Mouse (Mus musculus) intestine, embryonic 16.5 days (tissue): ENCODE measurements around the gene Bivm. TPM values are rescaled to one million over a fixed set of nuclear protein-coding genes. Genes with fewer than 3 reads are reported as not detected.

ENCODE experiments used
- ATAC-seq: fragments of 200-750 bp; cut with Nextera tagmentation; 2 replicates; pipeline ENCODE4 v1.8.0; 2017; ENCODE audit warnings: moderate TSS enrichment, moderate library complexity
- H3K27ac ChIP-seq: fragments of 300-500 bp; sonication (generic); 2 replicates; pipeline ENCODE4 v1.5.1; 2014; ENCODE audit warnings: mild to moderate bottlenecking, low read length
- H3K27me3 ChIP-seq: fragments of 300-500 bp; sonication (generic); replicated peaks from 2 replicates; pipeline ENCODE4 v1.6.1; 2014; ENCODE audit warnings: low read length, control low read depth, mixed read lengths; ENCODE audit not compliant: control insufficient read depth, insufficient read depth
- H3K36me3 ChIP-seq: fragments of 300-500 bp; sonication (generic); 2 replicates; pipeline ENCODE4 v1.6.1; 2014; ENCODE audit warnings: low read length, control low read depth; ENCODE audit not compliant: control insufficient read depth, insufficient read depth
- H3K4me1 ChIP-seq: fragments of 300-500 bp; sonication (generic); 2 replicates; pipeline ENCODE4 v1.6.1; 2014; ENCODE audit warnings: low read length, control low read depth, mixed read lengths; ENCODE audit not compliant: control insufficient read depth, insufficient read depth
- H3K4me2 ChIP-seq: fragments of 300-500 bp; sonication (generic); 2 replicates; pipeline ENCODE4 v1.6.1; 2014; ENCODE audit warnings: low read depth, low read length, control low read depth
- H3K4me3 ChIP-seq: fragments of 300-500 bp; sonication (generic); 2 replicates; pipeline ENCODE4 v1.5.1; 2014; ENCODE audit warnings: mild to moderate bottlenecking, low read length
- H3K9ac ChIP-seq: fragments of 300-500 bp; sonication (generic); 2 replicates; pipeline ENCODE4 v1.6.1; 2014; ENCODE audit warnings: low read depth, low read length
- H3K9me3 ChIP-seq: fragments of 300-500 bp; sonication (generic); 2 replicates; pipeline ENCODE4 v1.6.1; 2016; ENCODE audit warnings: low read length, control low read depth; ENCODE audit not compliant: control insufficient read depth
- WGBS: fragments of 180-500 bp; shearing (Covaris S2); extraction: QIAGEN DNeasy Blood & Tissue Kit; methylation state at CpG from one replicate; pipeline ENCODE4 v1.1.7; 2014; 5-methylcytosine and 5-hydroxymethylcytosine counted together
- polyA plus RNA-seq: library from polyadenylated mRNA; unstranded; fragments of >200 nt; fragmentation: Nextera tagmentation; extraction: Ambion mirVana; gene quantifications from 2 replicates; pipeline ENCODE4 v1.2.1, GENCODE M21; 2015

Bivm gene
- polyA plus RNA-seq, 1 experiment from 2014 or later = 15.2 TPM

DNA sequence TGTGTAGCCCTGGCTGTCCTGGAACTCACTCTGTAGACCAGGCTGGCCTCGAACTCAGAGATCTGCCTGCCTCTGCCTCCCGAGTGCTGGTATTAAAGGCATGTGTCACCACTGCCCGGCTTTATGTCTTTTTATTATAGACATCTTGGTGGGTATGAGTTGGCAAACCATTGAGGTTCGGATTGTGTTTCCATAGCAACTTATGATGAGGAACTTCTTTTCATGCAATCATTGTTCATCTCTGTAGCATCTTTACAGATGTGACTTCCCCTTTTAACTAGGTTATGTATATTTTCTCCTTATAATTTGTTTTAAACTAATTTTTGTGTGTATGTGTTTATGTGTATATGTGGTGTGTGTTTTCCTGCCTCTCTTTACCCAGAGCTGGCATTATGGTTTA, 6.8 kb downstream of the Bivm start:
- Histone ChIP-seq H3K36me3 (0 out of 2 replicates have a peak, but pooled peaks cover 2% of the 10 kb centered on the region), H3K4me1 (peaks cover 2% of the 10 kb centered on the region; the same call in 1 of the 2 replicates), H3K9ac (no peak overlapping the region), H3K27me3 (no peaks in the 10 kb centered on the region), H3K9me3 (no peaks in the 10 kb centered on the region), H3K4me3 (no peak overlapping the region), H3K27ac (no peak overlapping the region), H3K4me2 (no peak overlapping the region)
- ATAC-seq = no peak
- WGBS = 91% methylated on average over 4 of the region's 4 CpGs

DNA sequence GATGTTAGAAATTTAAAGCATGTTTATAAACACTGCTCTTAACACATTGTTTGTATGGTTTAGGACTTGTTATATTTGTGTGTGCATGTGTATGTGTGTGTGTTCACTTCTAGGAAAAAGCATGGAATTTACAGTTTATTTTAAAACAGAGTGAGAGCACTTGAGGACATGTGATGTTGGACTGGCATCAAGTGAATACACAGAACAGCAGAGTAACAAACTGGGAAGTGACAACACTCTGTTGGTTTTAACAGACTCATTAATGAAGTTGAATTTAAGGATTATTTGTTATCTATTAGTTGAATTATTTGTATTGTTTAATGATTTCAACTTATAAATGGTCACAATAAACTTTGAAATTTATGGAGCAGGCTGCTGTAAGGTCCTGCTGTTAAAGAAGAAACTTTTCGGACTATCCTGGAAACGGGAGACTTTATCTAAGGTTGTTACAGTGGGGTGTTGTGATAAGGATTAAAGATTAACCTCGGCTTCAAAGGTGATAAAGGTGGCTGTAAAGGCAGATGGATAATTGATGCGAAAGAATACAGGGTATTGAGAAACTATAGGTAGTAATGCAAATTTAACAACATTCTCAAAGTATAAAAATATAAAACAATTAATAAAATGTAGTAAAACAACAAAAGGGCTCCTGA, 11.3 kb downstream of the Bivm start:
- H3K4me3 ChIP-seq = no peak overlapping the region
- H3K4me1 ChIP-seq = no peaks in the 10 kb centered on the region
- 0 out of 2 replicates have a peak, but pooled peaks cover 2% of the 10 kb centered on the region for H3K36me3 ChIP-seq
- 65% methylated on average over 4 of the region's 4 CpGs for WGBS
- ATAC-seq = peak; percentile 85
- H3K27ac ChIP-seq = no peak overlapping the region
- no peaks in the 10 kb centered on the region for H3K9me3 ChIP-seq
- H3K9ac ChIP-seq = no peak overlapping the region
- H3K4me2 ChIP-seq = no peak overlapping the region
- H3K27me3 ChIP-seq = no peaks in the 10 kb centered on the region

DNA sequence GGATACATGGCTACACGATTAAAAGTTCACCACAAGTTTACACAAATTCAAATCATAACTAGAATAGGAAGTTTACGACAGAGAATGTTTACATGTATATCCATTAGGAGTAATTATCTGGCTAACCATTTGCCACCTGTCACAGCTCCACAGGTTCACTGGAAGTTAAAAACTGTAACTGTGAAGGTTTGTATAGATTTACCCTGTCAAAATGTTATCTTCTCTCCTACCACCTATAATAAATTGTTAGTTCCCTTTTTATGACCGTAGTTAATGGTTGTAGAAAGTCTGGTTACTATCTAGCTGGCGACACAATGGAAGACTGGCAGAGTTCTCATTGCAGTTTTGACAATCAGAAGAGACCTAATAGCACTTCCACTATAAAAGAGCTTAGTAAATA, 21.5 kb downstream of the Bivm start:
- no peak overlapping the region for H3K9ac ChIP-seq
- no peaks in the 10 kb centered on the region for H3K9me3 ChIP-seq
- no peaks in the 10 kb centered on the region for H3K27me3 ChIP-seq
- H3K4me3 ChIP-seq = no peak overlapping the region
- peaks cover 15% of the 10 kb centered on the region; the same call in 1 of the 2 replicates for H3K36me3 ChIP-seq
- 21% methylated on average over 4 of the region's 4 CpGs for WGBS
- no peak overlapping the region for H3K4me2 ChIP-seq
- H3K27ac ChIP-seq = no peak overlapping the region
- no peak for ATAC-seq
- no peaks in the 10 kb centered on the region for H3K4me1 ChIP-seq

DNA sequence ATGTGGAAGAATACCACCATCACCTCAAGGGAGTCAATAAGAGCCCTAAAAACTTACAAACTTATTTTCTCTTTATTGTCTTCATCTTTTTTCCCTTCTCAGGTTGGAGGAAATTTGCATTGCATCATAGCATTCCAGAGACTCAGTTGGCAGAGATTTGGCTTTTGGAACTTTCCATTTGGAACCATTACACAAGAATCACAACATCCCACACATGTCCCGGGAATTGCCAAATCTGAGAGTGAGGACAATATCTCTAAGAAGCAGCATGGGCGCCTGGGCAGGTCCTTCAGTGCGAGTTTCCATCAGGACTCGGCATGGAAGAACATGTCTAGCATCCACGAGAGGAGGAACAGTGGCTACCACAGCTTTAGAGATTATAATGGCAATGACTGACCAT, 24.0 kb downstream of the Bivm start:
- H3K4me1 ChIP-seq = peaks cover 4% of the 10 kb centered on the region; the same call in 1 of the 2 replicates
- WGBS = 89% methylated on average over 5 of the region's 5 CpGs
- peaks cover 11% of the 10 kb centered on the region; the same call in 1 of the 2 replicates for H3K36me3 ChIP-seq
- ATAC-seq = no peak
- no peaks in the 10 kb centered on the region for H3K9me3 ChIP-seq
- no peaks in the 10 kb centered on the region for H3K27me3 ChIP-seq
- H3K4me3 ChIP-seq = no peak overlapping the region
- H3K27ac ChIP-seq = no peak overlapping the region
- no peak overlapping the region for H3K9ac ChIP-seq
- H3K4me2 ChIP-seq = no peak overlapping the region

DNA sequence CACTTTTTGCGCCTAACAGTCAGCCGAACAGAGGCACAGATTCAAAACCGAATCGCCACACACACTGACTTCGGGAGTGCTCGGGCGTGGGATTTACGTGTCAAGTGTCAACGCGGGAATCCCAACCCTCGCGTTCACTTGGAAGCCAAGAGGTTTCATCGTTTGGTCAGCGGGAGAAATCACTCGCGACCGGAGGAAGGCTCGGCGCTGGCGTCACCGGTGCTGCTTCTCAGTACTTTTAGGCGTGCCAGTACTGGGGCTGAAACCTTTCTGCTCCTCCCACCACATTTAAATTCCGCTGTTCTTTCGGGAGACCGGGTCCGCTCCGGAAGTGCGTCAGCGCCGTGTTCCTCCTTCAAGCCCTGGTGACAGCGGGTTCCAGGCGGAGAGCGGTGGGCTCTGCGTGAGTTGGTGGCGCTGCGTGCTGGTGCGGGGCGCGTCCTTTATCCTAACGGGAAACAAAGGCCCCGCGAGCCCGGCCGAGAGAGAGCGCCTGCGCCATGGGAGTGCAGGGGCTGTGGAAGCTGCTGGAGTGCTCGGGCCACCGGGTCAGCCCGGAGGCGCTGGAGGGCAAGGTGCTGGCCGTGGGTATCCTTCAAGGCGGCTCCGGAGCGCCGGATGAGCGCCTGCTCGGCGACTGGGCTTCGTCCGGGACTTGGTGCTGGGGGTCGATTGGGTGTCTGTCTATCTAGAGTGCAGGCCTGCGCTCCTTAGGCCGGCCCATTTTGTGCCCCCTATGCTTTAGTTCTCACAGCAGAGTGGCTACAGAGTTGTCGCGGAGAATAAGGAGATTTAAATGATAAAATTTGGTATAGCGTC, 29.0 kb downstream of the Bivm start, which contains the start of gene Ercc5:
Ercc5 (plus strand) TSS at position 182 of the 819 bp plus-strand sequence.
- Histone ChIP-seq H3K36me3 (0 out of 2 replicates have a peak, but pooled peaks cover 2% of the 10 kb centered on the region), H3K9ac (peak within 1 kb of the TSS; percentile 81), H3K4me1 (peaks cover 8% of the 10 kb centered on the region), H3K27me3 (no peaks in the 10 kb centered on the region), H3K4me3 (peak within 1 kb of the TSS; percentile 88), H3K9me3 (no peaks in the 10 kb centered on the region), H3K27ac (peak within 1 kb of the TSS; percentile 85), H3K4me2 (peak within 1 kb of the TSS; percentile 54)
- ATAC-seq = peak; percentile 99
- under 1% methylated on average over 66 of the region's 66 CpGs for WGBS

DNA sequence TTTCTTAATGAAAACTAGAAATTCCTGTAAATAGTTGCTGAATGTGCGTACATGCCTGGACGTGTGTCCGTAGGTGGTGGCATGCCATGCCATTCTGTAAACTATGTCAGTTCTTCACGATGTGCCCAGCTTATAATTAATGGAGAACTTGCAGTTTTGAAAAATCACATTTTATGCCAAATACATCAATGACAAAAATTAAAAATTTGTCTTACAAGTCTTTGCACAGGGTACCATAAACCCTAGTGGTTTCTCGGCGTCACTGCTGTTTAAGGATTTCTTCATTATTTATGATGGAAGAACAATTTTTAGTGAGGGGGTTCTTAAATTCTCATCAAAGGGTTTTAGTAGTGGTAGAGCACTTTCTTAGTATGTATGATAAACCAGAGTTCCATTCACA, 29.9 kb downstream of the Bivm start:
- WGBS = 28% methylated on average over 6 of the region's 6 CpGs
- H3K27ac ChIP-seq = no peak overlapping the region
- no peak for ATAC-seq

DNA sequence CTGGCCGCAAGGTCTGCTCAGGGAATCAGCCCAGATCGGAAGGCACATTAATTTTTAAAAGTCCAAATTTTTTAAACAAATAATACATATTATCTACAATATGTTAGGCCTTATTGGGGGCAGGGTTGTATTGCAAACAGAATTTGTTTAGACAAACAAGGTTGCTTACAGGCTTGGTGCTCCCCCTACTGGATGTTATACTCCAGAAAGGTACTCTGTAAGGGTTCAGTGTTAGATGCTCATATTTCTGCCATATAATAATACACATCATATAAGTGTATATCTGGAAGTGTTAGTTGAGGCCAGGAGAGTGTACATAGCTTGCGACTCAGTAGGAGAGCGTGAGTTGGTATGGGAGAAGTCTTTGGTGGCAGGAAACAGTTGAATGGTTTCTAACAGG, 36.5 kb downstream of the Bivm start:
- WGBS = 92% methylated on average over 4 of the region's 4 CpGs
- Histone ChIP-seq H3K4me1 (no peaks in the 10 kb centered on the region), H3K4me2 (no peak overlapping the region), H3K36me3 (peaks cover 3% of the 10 kb centered on the region; the same call in 1 of the 2 replicates), H3K9ac (no peak overlapping the region), H3K4me3 (no peak overlapping the region), H3K27me3 (no peaks in the 10 kb centered on the region), H3K9me3 (no peaks in the 10 kb centered on the region), H3K27ac (no peak overlapping the region)
- ATAC-seq = no peak

More for the DNA sequence above, 29.9 kb downstream of the Bivm start:
- Histone ChIP-seq H3K4me1 (peaks cover 8% of the 10 kb centered on the region), H3K36me3 (no peaks in the 10 kb centered on the region), H3K9ac (no peak overlapping the region), H3K4me2 (peak overlapping the region; percentile 54), H3K4me3 (peak overlapping the region; percentile 88), H3K9me3 (no peaks in the 10 kb centered on the region), H3K27me3 (no peaks in the 10 kb centered on the region)

DNA sequence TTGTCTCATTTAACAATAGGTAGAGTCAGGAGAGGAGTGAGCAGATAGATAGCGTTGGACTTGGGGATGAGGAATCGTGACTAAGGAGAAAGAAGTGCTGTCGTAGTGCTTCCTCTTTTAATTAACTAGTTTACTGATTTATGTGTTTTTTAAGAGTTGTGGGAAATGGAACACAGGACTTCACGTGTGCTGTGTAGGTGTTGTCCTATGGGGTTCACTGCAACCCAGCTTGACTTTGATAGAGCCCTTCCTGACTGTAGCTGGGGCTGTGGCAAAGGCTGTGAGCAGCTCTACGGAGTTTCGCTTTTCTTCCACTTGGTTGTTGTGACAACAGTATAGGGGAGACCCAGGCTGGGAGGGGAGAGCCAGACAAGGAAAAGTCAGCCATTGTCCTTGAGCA, 39.6 kb downstream of the Bivm start:
- no peak overlapping the region for H3K9ac ChIP-seq
- H3K27ac ChIP-seq = no peak overlapping the region
- H3K27me3 ChIP-seq = no peaks in the 10 kb centered on the region
- no peak overlapping the region for H3K4me3 ChIP-seq
- no peaks in the 10 kb centered on the region for H3K4me1 ChIP-seq
- 87% methylated on average over 6 of the region's 6 CpGs for WGBS
- ATAC-seq = no peak
- H3K4me2 ChIP-seq = no peak overlapping the region
- peaks cover 10% of the 10 kb centered on the region; the same call in 1 of the 2 replicates for H3K36me3 ChIP-seq
- no peaks in the 10 kb centered on the region for H3K9me3 ChIP-seq

DNA sequence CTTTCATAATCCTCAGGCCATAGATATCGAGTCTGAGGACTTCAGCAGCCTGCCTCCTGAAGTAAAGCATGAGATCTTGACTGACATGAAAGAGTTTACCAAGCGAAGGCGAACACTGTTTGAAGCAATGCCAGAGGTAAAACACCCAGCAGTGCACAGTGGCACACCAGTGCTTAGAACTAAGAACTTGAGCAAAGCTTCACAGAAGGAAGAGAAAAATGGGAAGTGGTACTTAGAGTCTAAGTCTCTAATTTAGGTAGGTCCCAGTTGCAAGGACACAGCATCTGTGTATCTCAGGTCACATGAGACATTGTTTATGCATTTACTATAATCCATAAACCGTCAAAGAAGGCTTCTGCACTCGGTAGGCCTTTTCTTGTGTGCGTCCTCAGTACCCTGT, 43.1 kb downstream of the Bivm start:
- Histone ChIP-seq H3K4me1 (no peaks in the 10 kb centered on the region), H3K27me3 (no peaks in the 10 kb centered on the region), H3K4me2 (no peak overlapping the region), H3K4me3 (no peak overlapping the region), H3K9me3 (no peaks in the 10 kb centered on the region), H3K27ac (no peak overlapping the region), H3K36me3 (peaks cover 12% of the 10 kb centered on the region; the same call in 1 of the 2 replicates), H3K9ac (no peak overlapping the region)
- WGBS = 90% methylated on average over 6 of the region's 6 CpGs
- no peak for ATAC-seq
